Mouse (Mus musculus): ENCODE data around the gene Stpg3. TPM values are rescaled to one million over a fixed set of nuclear protein-coding genes. Genes with fewer than 3 reads are reported as not detected.

The Stpg3 gene
- polyA plus RNA-seq, 1 experiment from 2014 or later = not detected

DNA sequence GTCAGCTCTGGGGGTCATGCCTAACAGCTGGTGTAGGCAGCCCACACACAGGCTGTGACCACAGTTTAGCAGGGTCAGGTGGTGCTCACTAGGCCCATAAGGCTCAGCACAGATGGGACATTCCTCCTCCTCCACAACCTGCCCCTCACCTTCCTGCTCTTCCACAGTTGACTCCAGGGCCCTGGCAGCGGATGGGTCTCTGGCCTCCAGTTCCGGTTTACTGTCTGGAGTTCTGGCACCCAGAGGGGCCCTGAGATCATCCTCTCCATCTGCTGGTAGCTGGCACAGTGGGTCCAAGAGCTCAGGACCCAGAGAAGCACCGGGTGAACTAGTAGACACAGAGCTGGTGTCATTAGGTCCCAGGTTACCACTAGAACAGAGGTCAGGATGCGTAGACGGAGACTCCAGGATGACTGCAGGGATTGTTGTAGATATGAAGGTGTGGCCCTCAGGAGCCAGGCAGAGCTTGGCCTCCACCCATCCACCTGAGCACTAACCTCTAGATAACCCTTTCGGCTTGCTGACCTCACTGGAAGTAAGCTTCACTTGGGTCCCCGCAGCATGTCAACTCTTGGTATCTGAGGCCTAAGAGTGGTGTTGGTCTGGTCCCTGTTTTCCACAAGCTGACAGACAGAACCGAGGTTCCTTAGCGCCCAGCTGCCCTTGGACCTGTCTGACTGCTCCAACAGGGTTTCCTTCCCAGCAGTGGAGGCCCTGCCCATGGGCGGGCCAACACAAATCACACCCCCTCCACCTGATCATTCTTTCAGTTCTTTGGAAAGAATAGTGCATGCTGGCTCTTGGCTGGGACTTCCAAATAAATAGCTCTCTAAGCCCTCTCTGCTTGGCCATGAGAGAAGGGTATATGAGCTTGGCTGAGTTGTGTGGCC is 32.0 kb upstream of the Stpg3 start, which contains the start of gene AL732309.1:
TSS of gene AL732309.1 (minus strand) at position 681 of the 890 bp plus-strand sequence.
- Histone ChIP-seq H3K4me3 (no peak within 1 kb of the TSS), H3K4me1 (peaks cover 14% of the 10 kb centered on the region), H3K9ac (no peak within 1 kb of the TSS), H3K9me3 (no peaks in the 10 kb centered on the region), H3K27me3 (replicated peaks) (peaks cover 29% of the 10 kb centered on the region), H3K4me2 (no peak within 1 kb of the TSS), H3K27ac (replicated peaks) (no peak within 1 kb of the TSS), H3K36me3 (peaks cover 49% of the 10 kb centered on the region)
- WGBS = 84% methylated on average over 10 of the region's 10 CpGs
- no peak for ATAC-seq (ENCODE audit: extremely low read depth, insufficient number of reproducible peaks, low FRiP score, low TSS enrichment)

DNA sequence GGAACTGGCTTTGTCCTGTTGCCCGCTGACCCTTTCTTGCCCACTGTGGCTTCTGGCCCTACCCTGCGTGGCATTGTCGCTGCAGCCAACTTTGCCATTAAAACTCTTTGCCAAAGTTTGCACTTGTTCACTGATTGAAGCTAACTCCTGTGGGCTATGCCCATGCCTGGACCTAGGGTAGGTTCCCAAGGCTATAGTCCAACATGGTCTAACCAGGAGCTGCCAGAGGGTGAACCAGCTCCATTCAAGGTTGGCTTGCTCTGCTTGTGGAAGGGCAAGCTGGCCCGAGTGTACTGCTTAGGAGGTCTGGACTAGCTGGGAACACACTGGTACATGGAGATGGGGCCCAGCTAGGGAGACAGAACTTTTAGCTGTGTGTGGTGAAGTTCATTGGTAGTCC is 29.7 kb upstream of the Stpg3 start:
- Histone ChIP-seq H3K9ac (no peak overlapping the region), H3K9me3 (no peaks in the 10 kb centered on the region), H3K27me3 (replicated peaks) (peaks cover 43% of the 10 kb centered on the region), H3K27ac (replicated peaks) (no peak overlapping the region), H3K36me3 (peaks cover 27% of the 10 kb centered on the region), H3K4me2 (no peak overlapping the region), H3K4me1 (peaks cover 25% of the 10 kb centered on the region), H3K4me3 (no peak overlapping the region)
- 79% methylated on average over 4 of the region's 4 CpGs for WGBS
- ATAC-seq (ENCODE audit: extremely low read depth, insufficient number of reproducible peaks, low FRiP score, low TSS enrichment) = no peak

- Histone ChIP-seq H3K36me3 (peaks cover 19% of the 10 kb centered on the region), H3K4me1 (peaks cover 25% of the 10 kb centered on the region), H3K9me3 (no peaks in the 10 kb centered on the region), H3K27ac (replicated peaks) (no peak overlapping the region), H3K4me3 (no peak overlapping the region), H3K27me3 (replicated peaks) (peaks cover 48% of the 10 kb centered on the region), H3K4me2 (no peak overlapping the region), H3K9ac (no peak overlapping the region)
- ATAC-seq (ENCODE audit: extremely low read depth, insufficient number of reproducible peaks, low FRiP score, low TSS enrichment) = no peak
- WGBS = 64% methylated on average over 8 of the region's 8 CpGs
These were observed 28.9 kb upstream of the Stpg3 start for GRCm38 (mm10) chr2:25243342-25243741.

DNA sequence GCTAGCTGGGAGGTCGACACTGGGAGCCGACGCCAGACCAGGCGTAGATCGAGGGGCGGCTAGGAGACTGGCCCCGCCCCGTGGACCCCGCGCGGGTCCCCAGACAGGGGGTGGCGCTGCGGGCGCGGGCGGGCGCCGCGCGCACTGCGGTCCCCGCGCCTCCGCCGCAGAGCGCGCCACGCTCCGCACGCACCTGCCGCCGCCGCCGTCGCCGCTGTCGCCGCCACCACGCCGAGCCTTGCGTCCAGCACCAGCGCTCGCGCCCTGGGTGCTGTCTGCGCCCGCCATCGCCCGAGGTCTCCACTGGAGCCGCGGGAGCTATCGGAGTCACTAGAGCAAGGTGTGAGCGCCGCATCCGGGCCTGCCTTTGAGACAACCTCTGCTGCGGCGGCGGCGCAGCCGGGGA is 27.7 kb upstream of the Stpg3 start, which contains the start of the genes Rnf208 and Cysrt1:
TSS of gene Rnf208 (plus strand) at position 155 of the 406 bp plus-strand sequence.
TSS of gene Cysrt1 (minus strand) at position 352 of the 406 bp plus-strand sequence.
- no peak for ATAC-seq (ENCODE audit: extremely low read depth, insufficient number of reproducible peaks, low FRiP score, low TSS enrichment)
- peak within 1 kb of the TSS; percentile 98 for H3K4me2 ChIP-seq
- WGBS = 0% methylated on average over 58 of the region's 59 CpGs
- H3K9ac ChIP-seq = peak within 1 kb of the TSS; percentile 82
- H3K36me3 ChIP-seq = peaks cover 7% of the 10 kb centered on the region
- H3K9me3 ChIP-seq = no peaks in the 10 kb centered on the region
- no peak within 1 kb of the TSS for H3K27ac ChIP-seq (replicated peaks)
- peaks cover 25% of the 10 kb centered on the region for H3K4me1 ChIP-seq
- H3K27me3 ChIP-seq (replicated peaks) = peaks cover 55% of the 10 kb centered on the region
- peak within 1 kb of the TSS; percentile 62 for H3K4me3 ChIP-seq

GRCm38 (mm10) chr2:25241438-25241775 is 27.0 kb upstream of the Stpg3 start:
- no peak for ATAC-seq (ENCODE audit: extremely low read depth, insufficient number of reproducible peaks, low FRiP score, low TSS enrichment)
- Histone ChIP-seq H3K9ac (peak overlapping the region; percentile 82), H3K36me3 (peaks cover 4% of the 10 kb centered on the region; the same call in 1 of the 2 replicates)

DNA sequence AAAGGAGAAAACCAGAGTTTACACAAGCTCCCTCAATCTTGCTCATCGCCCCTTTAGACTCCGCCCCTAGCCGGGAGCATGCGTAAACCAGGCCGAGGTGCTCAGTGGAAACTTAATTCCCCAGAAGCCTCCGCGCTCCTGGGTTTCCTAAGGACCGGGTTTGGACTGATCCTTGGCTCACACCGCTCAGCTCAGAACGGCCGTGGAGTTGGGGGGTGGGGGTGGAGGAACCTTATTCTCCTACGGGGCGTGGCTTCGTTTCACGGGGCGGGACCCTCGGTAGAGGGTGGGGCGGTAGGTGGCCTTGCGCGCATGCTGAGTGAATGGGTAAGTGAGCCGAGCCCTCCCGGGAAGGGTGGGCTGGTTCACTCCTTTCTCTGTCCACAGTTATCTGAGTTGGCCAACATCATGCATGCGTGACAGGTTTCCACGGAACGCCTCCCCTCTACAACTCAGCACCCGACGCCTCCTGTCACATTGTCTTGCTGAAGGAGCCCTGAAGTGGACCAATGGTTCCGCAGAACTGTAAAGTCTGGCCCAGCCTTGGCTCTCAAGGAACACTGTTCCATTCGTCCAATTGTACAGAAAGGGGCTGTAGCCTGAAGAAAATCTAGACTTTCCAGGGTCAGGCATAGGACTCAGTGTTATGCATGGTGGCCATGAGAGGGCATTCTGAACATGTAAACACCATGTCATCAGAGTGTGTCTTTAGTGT is 26.4 kb upstream of the Stpg3 start:
- peak overlapping the region; percentile 62 for H3K4me3 ChIP-seq
- peaks cover 4% of the 10 kb centered on the region; the same call in 1 of the 2 replicates for H3K36me3 ChIP-seq
- H3K27me3 ChIP-seq (replicated peaks) = peaks cover 60% of the 10 kb centered on the region
- peak; percentile 19; the same call in 1 of the 2 replicates for ATAC-seq (ENCODE audit: extremely low read depth, insufficient number of reproducible peaks, low FRiP score, low TSS enrichment)
- H3K27ac ChIP-seq (replicated peaks) = no peak overlapping the region
- peak overlapping the region; percentile 60 for H3K9ac ChIP-seq
- WGBS = 2% methylated on average over 29 of the region's 29 CpGs
- no peaks in the 10 kb centered on the region for H3K9me3 ChIP-seq
- H3K4me1 ChIP-seq = peaks cover 25% of the 10 kb centered on the region
- peak overlapping the region; percentile 98 for H3K4me2 ChIP-seq

More at GRCm38 (mm10) chr2:25241438-25241775, 27.0 kb upstream of the Stpg3 start:
- H3K27ac ChIP-seq (replicated peaks) = no peak overlapping the region
- peaks cover 25% of the 10 kb centered on the region for H3K4me1 ChIP-seq
- H3K9me3 ChIP-seq = no peaks in the 10 kb centered on the region
- H3K27me3 ChIP-seq (replicated peaks) = peaks cover 55% of the 10 kb centered on the region
- H3K4me2 ChIP-seq = peak overlapping the region; percentile 98
- WGBS = 13% methylated on average over 6 of the region's 6 CpGs
- peak overlapping the region; percentile 62 for H3K4me3 ChIP-seq

DNA sequence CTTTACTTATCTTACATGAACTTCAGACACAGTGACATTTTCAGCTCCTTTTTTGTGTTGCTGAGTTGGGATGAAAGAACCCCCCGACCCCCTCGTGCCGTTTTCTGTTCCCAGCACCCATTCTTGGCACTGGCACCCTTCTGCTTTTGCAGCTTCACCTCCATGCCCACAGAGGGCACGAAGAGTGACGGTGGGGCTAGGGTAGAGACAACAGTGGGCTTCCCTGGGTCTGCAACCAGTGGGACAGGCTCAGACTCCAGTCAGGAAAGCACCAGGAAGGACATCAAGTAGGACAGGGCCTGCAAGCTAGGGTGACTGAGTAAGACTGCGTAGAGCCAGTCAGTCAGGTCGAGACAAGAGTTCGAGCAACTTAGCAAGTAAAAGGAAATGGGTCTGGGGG is 25.9 kb upstream of the Stpg3 start:
- H3K4me2 ChIP-seq = peak overlapping the region; percentile 98
- no peaks in the 10 kb centered on the region for H3K36me3 ChIP-seq
- H3K9me3 ChIP-seq = no peaks in the 10 kb centered on the region
- H3K27ac ChIP-seq (replicated peaks) = no peak overlapping the region
- peak overlapping the region; percentile 62 for H3K4me3 ChIP-seq
- H3K27me3 ChIP-seq (replicated peaks) = peaks cover 65% of the 10 kb centered on the region
- no peak for ATAC-seq (ENCODE audit: extremely low read depth, insufficient number of reproducible peaks, low FRiP score, low TSS enrichment)
- peak overlapping the region; percentile 60; the same call in 1 of the 2 replicates for H3K9ac ChIP-seq
- H3K4me1 ChIP-seq = peaks cover 25% of the 10 kb centered on the region
- WGBS = 50% methylated on average over 8 of the region's 8 CpGs

DNA sequence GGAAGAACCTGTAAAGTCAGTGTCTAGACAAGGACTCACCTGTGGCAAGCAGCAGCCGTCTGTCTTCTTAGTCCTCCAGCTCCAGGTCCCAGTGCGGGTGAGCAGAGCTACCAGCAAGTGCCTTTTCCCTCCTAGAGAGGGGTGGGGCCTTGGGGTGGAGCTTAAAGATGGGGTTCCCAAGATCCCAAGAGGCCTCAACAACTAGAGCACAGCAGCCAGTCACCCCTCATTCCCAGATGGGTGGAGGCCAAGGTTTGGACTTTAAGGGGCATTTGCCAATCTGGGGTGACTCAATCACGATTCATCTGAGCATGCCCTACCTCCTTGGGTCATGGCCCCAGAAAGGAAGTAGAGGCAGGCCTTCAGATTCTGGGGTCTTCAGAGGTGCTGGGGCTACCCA is 25.3 kb upstream of the Stpg3 start:
- no peak for ATAC-seq (ENCODE audit: extremely low read depth, insufficient number of reproducible peaks, low FRiP score, low TSS enrichment)
- no peak overlapping the region for H3K27ac ChIP-seq (replicated peaks)
- peaks cover 71% of the 10 kb centered on the region for H3K27me3 ChIP-seq (replicated peaks)

GRCm38 (mm10) chr2:25238106-25238505 is 23.7 kb upstream of the Stpg3 start:
- no peak for ATAC-seq (ENCODE audit: extremely low read depth, insufficient number of reproducible peaks, low FRiP score, low TSS enrichment)
- Histone ChIP-seq H3K4me3 (no peak overlapping the region), H3K27me3 (replicated peaks) (peaks cover 75% of the 10 kb centered on the region), H3K9ac (no peak overlapping the region), H3K27ac (replicated peaks) (no peak overlapping the region), H3K36me3 (no peaks in the 10 kb centered on the region), H3K4me2 (no peak overlapping the region), H3K9me3 (no peaks in the 10 kb centered on the region), H3K4me1 (peaks cover 25% of the 10 kb centered on the region)

More for the DNA sequence above, 25.3 kb upstream of the Stpg3 start:
- Histone ChIP-seq H3K4me1 (peaks cover 25% of the 10 kb centered on the region), H3K4me2 (no peak overlapping the region), H3K9me3 (no peaks in the 10 kb centered on the region), H3K4me3 (no peak overlapping the region), H3K36me3 (no peaks in the 10 kb centered on the region), H3K9ac (no peak overlapping the region)
- 72% methylated on average over 3 of the region's 3 CpGs for WGBS

DNA sequence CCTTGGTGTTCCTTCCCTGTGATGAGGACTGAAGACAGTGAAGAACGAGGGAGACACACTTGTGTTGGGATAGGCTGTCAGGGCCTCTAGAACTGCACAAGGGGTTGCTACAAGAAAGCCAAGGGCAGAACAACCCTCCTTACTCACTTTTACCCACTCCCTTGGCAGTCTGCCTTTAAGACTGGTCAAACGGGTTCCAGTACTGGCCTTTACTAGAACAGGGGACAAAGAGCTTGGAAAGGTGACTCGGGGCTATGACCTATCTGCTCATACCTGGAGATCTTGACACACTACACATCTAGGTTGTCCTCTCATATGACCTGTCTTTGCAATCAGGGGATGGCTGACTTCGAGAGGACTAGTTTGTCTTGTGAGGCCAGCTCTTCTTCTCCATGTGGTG is 23.1 kb upstream of the Stpg3 start:
- 62% methylated on average over 4 of the region's 4 CpGs for WGBS
- H3K9me3 ChIP-seq = no peaks in the 10 kb centered on the region
- no peak for ATAC-seq (ENCODE audit: extremely low read depth, insufficient number of reproducible peaks, low FRiP score, low TSS enrichment)
- peaks cover 75% of the 10 kb centered on the region for H3K27me3 ChIP-seq (replicated peaks)
- no peak overlapping the region for H3K9ac ChIP-seq
- no peaks in the 10 kb centered on the region for H3K36me3 ChIP-seq
- H3K4me2 ChIP-seq = no peak overlapping the region
- H3K4me3 ChIP-seq = no peak overlapping the region
- H3K27ac ChIP-seq (replicated peaks) = no peak overlapping the region
- H3K4me1 ChIP-seq = peaks cover 22% of the 10 kb centered on the region

GRCm38 (mm10) chr2:25236614-25237013 is 22.2 kb upstream of the Stpg3 start, which contains the start of gene Rnf224:
TSS of gene Rnf224 (minus strand) at chr2:25236787.
- H3K27me3 ChIP-seq (replicated peaks) = peaks cover 75% of the 10 kb centered on the region
- H3K27ac ChIP-seq (replicated peaks) = no peak within 1 kb of the TSS
- ATAC-seq (ENCODE audit: extremely low read depth, insufficient number of reproducible peaks, low FRiP score, low TSS enrichment) = no peak
- peaks cover 13% of the 10 kb centered on the region for H3K4me1 ChIP-seq
- H3K4me3 ChIP-seq = no peak within 1 kb of the TSS
- H3K36me3 ChIP-seq = no peaks in the 10 kb centered on the region
- no peak within 1 kb of the TSS for H3K9ac ChIP-seq
- no peaks in the 10 kb centered on the region for H3K9me3 ChIP-seq
- 14% methylated on average over 8 of the region's 8 CpGs for WGBS
- H3K4me2 ChIP-seq = no peak within 1 kb of the TSS

Measured in heart, embryonic 13.5 days (tissue).